Mouse (Mus musculus): ENCODE results near the gene Snupn.
"Not testable (repeated sequence)": the region's sequence is repeated elsewhere in the genome, so short reads cannot be mapped to it uniquely, and the experiment has no call there.

Gene Snupn

DNA sequence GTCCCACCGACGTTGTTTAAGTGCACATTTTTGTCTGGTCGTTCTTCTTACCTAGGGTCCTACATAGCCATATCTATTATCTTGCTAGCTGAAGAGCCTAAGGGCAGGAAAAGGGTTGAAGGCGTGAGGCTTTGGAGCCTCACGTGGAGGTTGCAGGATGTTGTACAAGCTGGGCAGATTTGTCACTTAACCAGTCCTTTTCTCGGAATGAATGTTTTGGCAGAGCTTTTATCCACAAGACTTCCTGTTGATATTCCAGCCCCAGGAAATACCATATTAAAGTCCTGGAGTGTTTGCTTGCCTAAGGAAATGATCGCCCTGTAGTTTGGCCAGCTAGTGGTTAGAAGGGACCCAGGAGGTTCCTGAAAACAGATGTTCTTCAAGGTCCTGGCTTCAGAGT lies 12.3 kb upstream of the Snupn start:
- H3K27me3 ChIP-seq (ENCODE audit: insufficient read depth, low read length), result no peaks in the 10 kb centered on the region
- H3K9me3 ChIP-seq (ENCODE audit: low read length), result no peaks in the 10 kb centered on the region
- TF ChIP-seq POU5F1 (IDR thresholded peaks at IDR 0.05; ENCODE audit: borderline replicate concordance, low read length), result no peak
- no peak for TF ChIP-seq CTCF (conservative IDR thresholded peaks at IDR 0.05; ENCODE audit: low read length)
- TF ChIP-seq NANOG (IDR thresholded peaks at IDR 0.05; ENCODE audit: borderline replicate concordance, low read length), result no peak

DNA sequence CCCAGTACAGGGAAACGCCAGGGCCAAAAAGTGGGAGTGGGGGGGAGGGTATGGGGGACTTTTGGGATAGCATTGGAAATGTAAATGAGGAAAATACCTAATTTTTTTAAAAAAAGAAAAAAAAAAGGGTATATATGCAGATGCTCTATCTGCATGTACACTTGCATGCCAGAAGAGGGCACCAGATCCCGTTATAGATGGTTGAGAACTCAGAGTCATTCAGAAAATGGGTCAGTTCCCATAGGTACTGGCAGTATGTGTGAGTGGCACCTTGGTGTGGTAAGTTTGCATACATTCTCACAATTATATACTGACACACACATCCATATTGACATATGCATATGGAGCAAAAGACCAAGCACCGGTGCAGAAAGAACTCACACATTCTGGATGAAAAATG lies 3.2 kb upstream of the Snupn start:
- H3K36me3 ChIP-seq (ENCODE audit: insufficient read depth, low read length); H3K9me3 ChIP-seq (ENCODE audit: low read length); H3K27me3 ChIP-seq (ENCODE audit: insufficient read depth, low read length); H3K4me3 ChIP-seq (replicated peaks; ENCODE audit: low read length): not testable (repeated sequence)
- TF ChIP-seq CTCF (conservative IDR thresholded peaks at IDR 0.05; ENCODE audit: low read length), result peak; percentile 41
- H3K4me1 ChIP-seq (replicated peaks; ENCODE audit: low read depth, low read length), result peaks cover 17% of the 10 kb centered on the region

More for the DNA sequence above, 12.3 kb upstream of the Snupn start:
- Histone ChIP-seq H3K4me1 (replicated peaks; ENCODE audit: low read depth, low read length) (peaks cover 34% of the 10 kb centered on the region), H3K36me3 (ENCODE audit: insufficient read depth, low read length) (peaks cover 28% of the 10 kb centered on the region), H3K4me3 (replicated peaks; ENCODE audit: low read length) (peak overlapping the region; percentile 99)

DNA sequence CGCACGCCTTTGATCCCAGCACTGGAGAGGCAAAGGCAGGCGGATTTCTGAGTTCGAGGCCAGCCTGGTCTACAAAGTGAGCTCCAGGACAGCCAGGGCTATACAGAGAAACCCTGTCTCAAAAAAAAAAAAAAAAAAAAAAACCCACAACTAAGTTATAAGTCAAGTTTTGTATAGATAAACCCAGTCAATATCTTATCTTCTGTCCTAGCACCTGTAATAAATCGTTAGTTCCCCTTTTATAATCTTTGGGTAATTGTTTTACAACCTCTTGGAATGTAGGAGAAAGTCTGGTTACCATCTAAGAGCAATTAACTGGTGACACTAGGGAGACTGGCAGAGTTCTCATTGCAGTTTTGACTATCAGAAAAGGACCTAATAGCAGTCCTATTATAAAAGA lies 2.0 kb upstream of the Snupn start:
- not testable (repeated sequence) for H3K9me3 ChIP-seq (ENCODE audit: low read length); H3K4me3 ChIP-seq (replicated peaks; ENCODE audit: low read length); H3K27me3 ChIP-seq (ENCODE audit: insufficient read depth, low read length); H3K36me3 ChIP-seq (ENCODE audit: insufficient read depth, low read length)
- H3K4me1 ChIP-seq (replicated peaks; ENCODE audit: low read depth, low read length), result peaks cover 17% of the 10 kb centered on the region

DNA sequence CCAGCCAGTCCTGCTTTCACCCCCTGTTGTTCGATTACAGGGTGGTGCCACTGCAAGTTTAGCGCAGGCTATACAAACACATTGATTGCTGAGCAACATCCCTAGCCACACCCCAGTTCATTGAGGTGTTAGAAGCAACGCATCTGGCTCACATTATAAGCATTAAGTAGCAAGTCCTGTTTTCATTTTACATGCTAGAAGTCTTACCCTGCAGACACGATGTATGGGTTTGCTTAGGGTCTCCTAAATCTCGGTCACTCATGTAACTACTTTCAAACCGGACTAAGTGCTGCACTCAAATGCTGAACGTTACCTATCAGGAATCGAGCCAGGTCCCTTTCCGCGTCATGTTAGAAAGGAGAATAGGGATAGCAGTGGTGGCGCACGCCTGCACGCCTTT lies 911 bp upstream of the Snupn start:
- Histone ChIP-seq H3K4me1 (replicated peaks; ENCODE audit: low read depth, low read length) (peaks cover 17% of the 10 kb centered on the region), H3K36me3 (ENCODE audit: insufficient read depth, low read length) (no peaks in the 10 kb centered on the region), H3K4me3 (replicated peaks; ENCODE audit: low read length) (peak overlapping the region; percentile 79), H3K9me3 (ENCODE audit: low read length) (no peaks in the 10 kb centered on the region), H3K27me3 (ENCODE audit: insufficient read depth, low read length) (no peaks in the 10 kb centered on the region)
- no peak for TF ChIP-seq CTCF (conservative IDR thresholded peaks at IDR 0.05; ENCODE audit: low read length)
- no peak for TF ChIP-seq POU5F1 (IDR thresholded peaks at IDR 0.05; ENCODE audit: borderline replicate concordance, low read length)
- no peak for TF ChIP-seq NANOG (IDR thresholded peaks at IDR 0.05; ENCODE audit: borderline replicate concordance, low read length)

DNA sequence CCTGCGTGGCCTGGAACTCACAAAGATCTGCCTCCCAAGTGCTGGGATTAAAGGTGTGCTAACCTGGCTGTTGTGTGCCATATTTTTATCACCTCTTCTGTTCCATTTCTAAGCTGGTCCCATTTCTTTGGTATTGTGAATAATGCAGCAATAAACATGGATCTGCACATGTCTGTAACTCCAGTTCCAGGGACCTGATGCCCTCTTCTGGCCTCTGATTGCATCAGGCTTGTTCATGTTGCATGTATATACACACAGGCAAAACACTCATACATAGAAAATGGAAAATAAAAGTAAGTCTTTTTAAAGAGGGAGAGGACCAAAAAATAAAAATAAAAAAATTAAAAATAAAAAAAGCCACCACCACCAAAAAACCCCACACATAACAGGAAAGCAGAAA lies 2.9 kb downstream of the Snupn start:
- Histone ChIP-seq H3K36me3 (ENCODE audit: insufficient read depth, low read length) (peaks cover 16% of the 10 kb centered on the region; the same call in 1 of the 2 replicates), H3K4me3 (replicated peaks; ENCODE audit: low read length) (no peak overlapping the region), H3K4me1 (replicated peaks; ENCODE audit: low read depth, low read length) (peaks cover 22% of the 10 kb centered on the region), H3K27me3 (ENCODE audit: insufficient read depth, low read length) (no peaks in the 10 kb centered on the region), H3K9me3 (ENCODE audit: low read length) (no peaks in the 10 kb centered on the region)
- no peak for TF ChIP-seq NANOG (IDR thresholded peaks at IDR 0.05; ENCODE audit: borderline replicate concordance, low read length)
- TF ChIP-seq CTCF (conservative IDR thresholded peaks at IDR 0.05; ENCODE audit: low read length), result no peak
- TF ChIP-seq POU5F1 (IDR thresholded peaks at IDR 0.05; ENCODE audit: borderline replicate concordance, low read length), result no peak

DNA sequence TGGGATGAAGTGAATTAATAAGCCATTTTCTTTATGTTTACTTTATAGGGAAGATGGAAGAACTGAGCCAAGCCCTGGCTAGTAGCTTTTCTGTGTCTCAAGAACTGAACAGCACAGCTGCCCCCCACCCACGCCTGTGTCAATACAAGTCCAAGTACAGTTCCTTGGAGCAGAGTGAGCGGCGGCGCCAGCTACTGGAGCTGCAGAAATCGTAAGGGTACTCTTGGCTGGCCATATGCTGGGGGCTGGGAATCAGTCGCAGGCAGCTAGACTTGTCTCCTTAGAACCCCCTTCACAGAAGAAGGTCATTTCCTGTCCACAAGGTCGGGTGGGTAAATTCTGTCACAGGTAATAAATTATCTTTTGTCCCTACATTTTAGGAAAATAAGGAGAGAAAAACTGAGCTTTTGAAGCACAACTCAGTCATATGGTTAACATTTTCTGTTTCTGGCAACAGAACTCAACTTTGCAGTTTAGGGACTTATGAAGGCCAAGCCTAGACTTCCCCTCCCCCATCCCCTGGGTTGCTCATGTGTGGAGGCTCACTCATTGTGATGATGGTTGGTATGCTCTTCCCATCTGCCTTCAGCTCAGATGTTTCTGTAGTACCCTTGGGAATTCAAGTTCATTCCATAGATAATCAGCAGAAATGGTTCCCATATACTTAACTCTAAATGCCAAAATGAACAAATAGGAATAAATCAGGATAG lies 6.4 kb downstream of the Snupn start:
- Histone ChIP-seq H3K36me3 (ENCODE audit: insufficient read depth, low read length) (peaks cover 27% of the 10 kb centered on the region), H3K27me3 (ENCODE audit: insufficient read depth, low read length) (no peaks in the 10 kb centered on the region), H3K9me3 (ENCODE audit: low read length) (peaks cover 8% of the 10 kb centered on the region; the same call in 1 of the 2 replicates), H3K4me3 (replicated peaks; ENCODE audit: low read length) (no peak overlapping the region), H3K4me1 (replicated peaks; ENCODE audit: low read depth, low read length) (peaks cover 8% of the 10 kb centered on the region)
- TF ChIP-seq POU5F1 (IDR thresholded peaks at IDR 0.05; ENCODE audit: borderline replicate concordance, low read length), result no peak
- no peak for TF ChIP-seq CTCF (conservative IDR thresholded peaks at IDR 0.05; ENCODE audit: low read length)
- TF ChIP-seq NANOG (IDR thresholded peaks at IDR 0.05; ENCODE audit: borderline replicate concordance, low read length), result no peak

DNA sequence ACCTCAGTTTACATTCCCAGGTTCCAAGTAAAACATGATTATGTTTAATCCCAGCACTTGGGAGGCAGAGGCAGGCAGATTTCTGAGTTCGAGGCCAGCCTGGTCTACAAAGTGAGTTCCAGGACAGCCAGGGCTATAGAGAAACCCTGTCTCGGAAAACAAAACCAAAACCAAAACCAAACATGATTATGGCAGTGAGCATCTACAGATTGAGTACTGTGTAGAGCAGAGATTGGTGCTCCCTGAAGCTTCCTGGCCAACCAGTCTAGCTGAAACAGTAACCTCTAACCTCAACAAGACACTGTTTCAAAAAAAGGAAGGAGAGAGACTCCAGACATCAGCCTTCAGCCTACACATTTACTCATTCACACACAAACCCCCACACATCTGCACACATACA lies 8.0 kb downstream of the Snupn start:
- Histone ChIP-seq H3K4me3 (replicated peaks; ENCODE audit: low read length) (no peak overlapping the region), H3K4me1 (replicated peaks; ENCODE audit: low read depth, low read length) (peaks cover 5% of the 10 kb centered on the region; the same call in 1 of the 2 replicates), H3K27me3 (ENCODE audit: insufficient read depth, low read length) (no peaks in the 10 kb centered on the region), H3K9me3 (ENCODE audit: low read length) (peaks cover 8% of the 10 kb centered on the region; the same call in 1 of the 2 replicates), H3K36me3 (ENCODE audit: insufficient read depth, low read length) (peaks cover 42% of the 10 kb centered on the region)
- TF ChIP-seq CTCF (conservative IDR thresholded peaks at IDR 0.05; ENCODE audit: low read length) (no peak), NANOG (IDR thresholded peaks at IDR 0.05; ENCODE audit: borderline replicate concordance, low read length) (no peak), POU5F1 (IDR thresholded peaks at IDR 0.05; ENCODE audit: borderline replicate concordance, low read length) (no peak)

DNA sequence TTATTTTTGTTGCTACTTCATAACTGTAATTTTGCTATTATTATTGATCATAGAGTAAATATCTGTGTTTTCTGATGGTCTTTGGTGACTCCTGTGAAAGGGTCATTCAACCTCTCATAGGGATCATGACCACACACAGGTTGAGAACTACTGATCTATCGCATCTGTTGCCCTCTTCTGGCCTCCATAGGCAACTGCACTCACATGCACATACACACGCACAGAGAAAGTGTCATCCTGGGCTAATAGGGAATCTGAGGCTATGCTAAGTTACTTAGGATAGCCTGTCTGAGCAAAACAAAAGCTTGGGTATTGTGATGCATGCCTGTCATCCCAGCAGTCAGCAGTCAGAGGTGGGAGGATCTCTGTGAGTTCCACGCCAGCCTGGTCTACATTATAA lies 10.9 kb downstream of the Snupn start:
- Histone ChIP-seq H3K36me3 (ENCODE audit: insufficient read depth, low read length) (peaks cover 60% of the 10 kb centered on the region), H3K9me3 (ENCODE audit: low read length) (peaks cover 8% of the 10 kb centered on the region; the same call in 1 of the 2 replicates), H3K4me3 (replicated peaks; ENCODE audit: low read length) (no peak overlapping the region), H3K4me1 (replicated peaks; ENCODE audit: low read depth, low read length) (peaks cover 5% of the 10 kb centered on the region; the same call in 1 of the 2 replicates), H3K27me3 (ENCODE audit: insufficient read depth, low read length) (no peaks in the 10 kb centered on the region)
- TF ChIP-seq POU5F1 (IDR thresholded peaks at IDR 0.05; ENCODE audit: borderline replicate concordance, low read length) (no peak), NANOG (IDR thresholded peaks at IDR 0.05; ENCODE audit: borderline replicate concordance, low read length) (no peak), CTCF (conservative IDR thresholded peaks at IDR 0.05; ENCODE audit: low read length) (peak; percentile 18)

DNA sequence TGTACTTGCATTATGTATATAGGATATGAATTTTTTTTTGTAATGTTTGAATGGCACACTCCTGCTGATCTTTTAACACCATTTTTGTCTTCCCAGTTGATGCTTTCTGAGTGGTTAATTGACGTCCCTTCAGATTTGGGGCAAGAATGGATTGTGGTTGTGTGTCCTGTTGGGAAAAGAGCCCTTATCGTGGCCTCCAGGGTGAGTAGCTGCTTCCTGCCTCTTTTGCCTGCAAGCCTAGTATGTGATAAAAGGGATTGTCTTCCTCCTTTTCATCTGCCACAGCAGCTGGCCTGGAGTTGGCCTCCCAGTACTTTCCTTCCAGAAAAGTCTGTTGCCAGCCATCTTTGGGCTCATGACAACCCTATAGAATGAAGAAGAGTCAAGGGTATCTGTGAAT lies 19.5 kb downstream of the Snupn start:
- no peaks in the 10 kb centered on the region for H3K27me3 ChIP-seq (ENCODE audit: insufficient read depth, low read length)
- H3K4me3 ChIP-seq (replicated peaks; ENCODE audit: low read length), result no peak overlapping the region
- no peaks in the 10 kb centered on the region for H3K9me3 ChIP-seq (ENCODE audit: low read length)

More for the DNA sequence above, 19.5 kb downstream of the Snupn start:
- peaks cover 6% of the 10 kb centered on the region for H3K4me1 ChIP-seq (replicated peaks; ENCODE audit: low read depth, low read length)
- peaks cover 77% of the 10 kb centered on the region for H3K36me3 ChIP-seq (ENCODE audit: insufficient read depth, low read length)
- TF ChIP-seq NANOG (IDR thresholded peaks at IDR 0.05; ENCODE audit: borderline replicate concordance, low read length) (no peak), POU5F1 (IDR thresholded peaks at IDR 0.05; ENCODE audit: borderline replicate concordance, low read length) (no peak), CTCF (conservative IDR thresholded peaks at IDR 0.05; ENCODE audit: low read length) (no peak)
